Mouse (Mus musculus) layer of hippocampus, adult 11-12 months (tissue): ENCODE measurements around the gene Col28a1.

Source experiments
- DNase-seq: peaks from one replicate; pipeline ENCODE4 v3.0.0; 2022; ENCODE audit warnings: low spot score

Col28a1 gene

DNA sequence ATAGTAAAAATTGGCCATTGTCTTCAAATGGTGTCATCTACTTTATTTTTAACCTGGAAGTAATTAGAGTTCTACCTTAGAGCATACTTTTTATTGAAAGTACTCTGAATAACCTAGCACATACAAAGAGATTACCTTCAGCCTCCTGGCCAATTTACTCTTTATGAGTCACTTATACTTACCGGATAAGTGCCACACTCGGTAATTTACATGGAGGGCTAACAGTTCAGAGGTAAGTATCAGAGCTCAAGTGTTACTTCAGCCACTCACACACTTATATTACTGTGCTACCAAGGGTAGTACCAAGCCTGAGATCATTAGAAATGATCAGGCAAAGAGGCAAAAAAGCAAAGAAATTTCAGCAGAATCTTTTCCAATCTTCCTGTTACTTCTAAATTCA is 73.8 kb downstream of the Col28a1 start:
- no peak for DNase-seq

DNA sequence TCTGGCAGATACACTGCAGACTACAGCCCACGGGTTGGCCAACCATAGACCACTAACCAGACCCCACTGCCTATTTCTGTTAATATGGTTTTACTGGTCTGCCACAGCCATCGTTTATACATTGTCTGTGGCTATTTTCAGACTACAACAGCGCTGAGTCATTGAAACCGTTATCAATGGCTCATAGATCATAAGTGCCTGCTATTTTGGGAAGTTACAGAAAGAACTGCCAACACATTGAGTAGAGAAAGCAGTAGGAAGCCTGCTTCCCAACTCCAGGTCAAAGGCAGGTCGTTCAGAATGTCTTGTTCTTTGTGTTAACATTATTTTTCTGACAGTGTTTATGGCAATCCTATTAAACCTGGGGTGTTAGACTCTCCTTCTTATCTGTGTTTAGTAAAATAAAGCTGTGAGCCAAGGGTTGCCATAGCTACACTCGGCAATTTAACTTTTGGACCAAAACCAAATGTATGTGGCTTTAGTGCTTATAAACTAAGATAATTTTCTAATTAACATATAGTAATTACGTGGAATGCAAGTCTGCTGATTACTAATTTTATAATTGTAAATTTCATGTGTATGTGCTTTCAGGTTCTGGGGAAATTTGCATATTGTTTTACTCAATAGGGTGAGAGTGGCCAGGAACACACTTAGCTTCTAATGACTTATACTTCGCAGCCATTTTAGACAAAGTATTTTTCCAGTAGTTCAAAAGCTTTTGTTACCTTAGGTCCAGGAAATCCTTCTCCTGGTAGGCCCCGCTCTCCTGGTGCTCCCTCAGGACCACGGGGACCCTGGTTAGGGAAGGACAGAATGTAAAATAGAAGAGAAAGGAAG is 86.3 kb downstream of the Col28a1 start:
- DNase-seq, result no peak

DNA sequence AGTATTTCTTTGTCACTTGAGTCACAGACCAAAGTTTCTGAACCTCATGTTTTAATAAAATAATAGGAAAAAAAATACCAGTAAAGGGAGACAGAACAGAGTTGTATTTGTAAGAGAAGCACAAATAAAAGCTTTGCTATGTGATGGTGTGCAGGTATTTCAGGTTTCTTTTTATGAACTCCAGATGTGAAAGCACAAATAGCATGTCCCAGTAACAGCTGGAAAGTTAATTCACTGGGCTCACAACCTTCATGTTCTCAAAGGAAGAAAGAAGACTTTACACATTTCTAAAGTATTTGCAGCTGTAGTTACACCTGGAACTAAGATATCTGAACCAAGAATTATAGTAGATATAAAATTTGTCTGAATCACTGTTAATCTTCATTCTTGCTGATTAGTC is 91.2 kb downstream of the Col28a1 start:
- no peak for DNase-seq

DNA sequence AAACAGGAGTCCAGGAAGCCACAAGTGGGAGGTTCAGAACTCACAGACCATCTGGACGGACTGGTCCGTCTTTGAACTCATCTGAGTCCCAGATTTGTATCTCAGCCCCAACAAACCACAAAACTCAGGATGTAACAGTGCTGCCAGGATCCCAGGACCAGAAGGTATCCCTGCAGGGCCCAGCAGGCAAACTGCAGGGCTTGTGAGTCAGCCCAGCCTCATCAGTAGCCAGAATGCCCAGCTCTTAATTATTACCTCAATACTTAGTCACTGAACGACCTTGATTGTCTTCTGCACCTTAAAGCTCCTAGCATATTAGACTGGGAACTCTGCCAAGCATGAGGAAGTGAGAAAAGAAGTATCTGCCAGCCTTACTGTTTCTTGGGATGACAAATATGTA is 96.6 kb downstream of the Col28a1 start:
- no peak for DNase-seq

DNA sequence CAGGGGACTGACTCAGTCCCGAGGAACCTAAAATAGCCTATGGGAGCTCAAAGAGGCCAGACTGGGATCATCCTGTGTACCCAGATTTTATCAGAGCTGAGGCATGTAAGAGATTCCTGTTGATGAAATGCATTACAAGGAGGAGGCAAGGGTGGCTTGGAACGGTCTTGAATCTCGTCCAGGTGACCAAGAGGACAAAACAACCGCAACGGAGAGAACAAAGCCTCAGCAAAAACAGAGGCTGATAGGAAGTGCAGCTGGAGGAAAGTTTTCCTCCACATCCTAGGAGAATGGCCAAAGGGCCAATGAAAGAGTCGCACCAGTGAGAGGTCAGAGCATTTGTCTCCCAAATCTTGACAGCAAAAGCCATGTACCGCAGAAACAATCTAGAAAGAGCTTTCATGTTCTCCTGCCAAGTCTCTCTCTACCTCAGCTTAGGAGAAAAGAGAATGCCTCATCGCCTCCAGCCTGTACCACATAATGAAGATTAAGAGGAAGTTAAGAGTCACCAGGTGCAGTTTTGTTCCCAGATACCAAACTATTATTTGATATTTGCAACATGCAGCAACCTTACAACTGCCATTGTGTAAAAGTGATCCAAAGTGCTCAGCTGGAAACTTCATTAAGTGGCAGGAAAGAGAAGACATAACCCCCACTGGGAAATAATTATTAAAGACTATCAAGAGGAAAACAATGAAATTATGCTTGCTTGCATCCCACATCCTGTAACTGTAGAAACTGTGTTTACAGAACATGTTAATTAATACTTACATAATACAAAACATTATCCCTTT is 98.1 kb downstream of the Col28a1 start:
- no peak for DNase-seq

DNA sequence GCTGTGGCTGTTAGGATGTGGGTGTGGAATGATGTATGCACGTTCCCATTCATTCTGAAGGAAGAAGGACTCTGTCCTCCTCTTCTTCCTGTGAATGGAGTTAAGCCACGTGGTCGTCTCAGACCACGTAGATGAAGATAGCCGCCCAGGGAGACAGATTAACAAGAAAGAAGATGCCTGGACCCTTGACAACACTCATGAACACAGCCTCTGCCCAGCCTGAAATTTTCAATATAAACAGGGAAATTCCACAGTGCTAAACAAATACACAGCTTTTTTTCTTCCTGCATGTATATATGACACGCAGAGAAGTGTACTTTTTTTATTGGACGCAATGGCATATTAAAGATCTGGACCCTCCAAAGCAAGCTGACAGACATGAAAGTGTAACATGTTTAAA is 98.9 kb downstream of the Col28a1 start:
- DNase-seq, result no peak

DNA sequence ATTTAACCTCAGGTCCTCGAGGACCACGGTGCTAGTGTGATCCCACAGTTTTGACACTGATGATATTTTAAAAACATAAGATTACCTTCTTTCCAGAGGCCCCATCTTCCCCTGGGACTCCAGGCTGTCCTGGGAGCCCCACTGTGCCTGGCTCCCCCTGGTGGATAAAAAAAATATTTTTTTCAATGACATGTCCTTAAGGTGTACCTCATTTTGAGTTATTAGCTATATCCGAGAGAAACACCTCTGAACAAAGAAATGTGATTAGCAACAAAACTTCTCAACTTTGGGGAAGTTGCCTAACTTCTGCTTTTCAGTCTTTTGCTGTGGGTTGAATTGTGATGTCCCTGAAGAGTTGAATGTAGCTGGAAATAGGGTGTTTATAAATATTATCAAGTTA is 105.6 kb downstream of the Col28a1 start:
- peak; percentile 11 for DNase-seq

DNA sequence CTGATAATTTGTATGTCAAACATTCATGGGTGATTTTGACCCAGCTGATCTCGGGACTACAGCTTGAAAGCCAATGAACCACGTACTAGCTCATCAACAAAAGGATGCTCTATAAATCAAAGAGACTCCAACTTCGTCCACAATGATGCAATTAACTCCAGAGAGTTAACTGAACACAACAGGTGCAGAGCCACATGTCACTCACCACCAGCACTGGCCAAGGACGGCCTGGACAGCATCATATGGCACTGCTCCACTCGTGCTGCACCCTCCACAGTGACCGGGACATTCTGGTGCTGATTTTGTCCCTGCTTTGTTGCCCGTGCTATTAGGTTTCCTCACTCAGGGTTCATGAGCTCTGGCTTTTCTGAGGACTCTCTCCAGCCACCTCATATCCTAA is 107.6 kb downstream of the Col28a1 start:
- no peak for DNase-seq

DNA sequence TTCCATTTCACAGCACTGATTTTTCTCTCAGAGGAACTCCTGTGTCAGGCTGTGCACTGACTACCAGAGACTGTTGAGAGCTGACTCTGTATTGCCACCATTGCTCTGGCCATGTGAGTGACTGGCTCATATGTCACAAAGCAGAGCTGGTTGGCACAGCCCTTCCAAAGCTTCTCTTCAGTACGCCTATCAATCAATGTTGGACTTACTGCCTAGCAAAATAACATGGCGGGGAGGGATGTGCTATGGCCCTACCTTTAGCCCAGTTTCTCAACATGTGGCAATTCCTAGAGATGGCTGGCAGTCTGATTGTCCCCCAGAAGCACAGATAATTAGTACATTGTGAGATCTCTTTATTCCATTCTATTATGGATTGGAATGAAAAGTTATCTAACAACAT is 109.2 kb downstream of the Col28a1 start:
- DNase-seq, result no peak

DNA sequence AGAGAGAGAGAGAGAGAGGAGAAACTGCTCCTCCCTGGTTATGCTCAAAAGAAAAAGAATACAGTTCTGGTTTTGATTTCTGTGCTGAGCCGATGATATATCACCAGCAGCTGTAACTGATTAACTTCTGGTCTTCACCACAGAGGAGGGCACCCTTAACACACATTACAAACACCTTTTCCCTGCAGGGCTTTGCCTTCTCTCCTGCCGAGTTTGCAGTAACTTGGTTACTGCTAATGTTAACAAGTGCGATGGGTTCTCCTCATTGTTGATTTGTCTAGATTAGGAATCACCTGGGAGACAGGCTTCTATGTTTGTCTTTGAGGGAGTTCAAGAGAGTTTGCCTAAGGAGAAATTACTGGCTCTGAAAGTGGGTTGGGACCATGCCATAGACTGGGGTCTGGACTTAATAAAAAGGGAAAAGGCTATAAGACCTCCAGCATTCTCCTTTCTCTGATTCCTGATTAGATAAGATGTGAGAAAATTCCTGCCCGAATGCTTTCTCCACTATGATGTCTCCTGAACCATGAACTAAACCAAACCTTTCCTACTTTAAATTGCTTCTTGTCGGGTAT is 114.8 kb downstream of the Col28a1 start:
- no peak for DNase-seq

DNA sequence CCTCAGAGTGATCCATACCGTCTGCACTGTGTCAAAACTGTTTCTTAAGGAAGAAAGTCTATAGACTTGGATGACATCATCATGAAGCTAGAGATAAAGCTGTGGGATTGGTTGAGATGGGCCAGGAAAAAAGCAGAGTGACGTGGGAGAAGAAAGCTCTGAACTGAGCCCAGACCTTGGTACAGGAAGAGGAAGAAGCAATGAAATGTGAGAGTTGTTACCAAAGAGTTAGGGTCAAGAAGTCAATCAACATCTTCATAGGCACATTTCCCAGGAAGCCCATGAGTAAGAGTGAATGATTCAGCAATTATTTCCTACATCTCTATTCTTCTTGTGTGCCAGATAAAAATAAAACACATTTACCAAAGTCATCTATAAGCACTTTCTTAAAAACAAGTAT is 117.5 kb downstream of the Col28a1 start:
- DNase-seq, result no peak

DNA sequence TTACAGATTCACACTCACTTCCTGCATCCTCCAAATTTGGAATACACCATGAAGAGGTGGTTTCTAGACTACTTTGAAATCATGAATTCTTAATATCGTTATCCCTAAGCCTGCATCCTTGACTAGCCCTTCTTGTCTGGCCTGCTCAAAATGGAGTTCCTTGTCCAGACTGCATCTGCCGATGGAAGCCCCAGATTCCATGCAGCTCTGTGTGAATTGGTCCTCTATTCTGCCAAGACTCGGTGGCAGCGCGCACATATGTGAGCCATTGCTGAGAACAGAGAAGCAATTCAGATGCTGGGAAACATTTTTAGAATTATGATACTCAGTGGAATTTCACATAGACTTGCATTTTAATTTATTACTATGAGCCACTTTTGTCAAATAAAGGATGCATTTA is 123.4 kb downstream of the Col28a1 start:
- peak; percentile 6 for DNase-seq

DNA sequence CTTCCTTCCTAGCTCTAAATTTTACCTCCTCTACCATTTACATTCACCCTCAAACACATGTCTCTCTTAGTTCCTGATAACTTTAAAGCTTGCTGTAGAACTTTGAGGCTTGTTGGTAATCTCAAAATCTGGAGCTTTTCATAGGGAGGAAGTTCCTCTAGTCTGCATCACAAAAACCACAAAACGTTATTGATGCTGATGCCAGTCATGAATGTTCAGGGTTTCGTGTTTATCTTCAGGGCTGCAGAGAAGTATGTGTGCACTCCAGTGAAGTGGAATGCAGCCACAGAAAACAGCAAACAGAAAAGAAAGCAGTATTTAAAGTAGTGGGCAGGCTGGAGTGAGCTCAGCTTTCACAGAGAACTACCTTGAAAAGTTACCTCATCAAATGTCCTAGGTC is 124.0 kb downstream of the Col28a1 start:
- DNase-seq, result no peak

DNA sequence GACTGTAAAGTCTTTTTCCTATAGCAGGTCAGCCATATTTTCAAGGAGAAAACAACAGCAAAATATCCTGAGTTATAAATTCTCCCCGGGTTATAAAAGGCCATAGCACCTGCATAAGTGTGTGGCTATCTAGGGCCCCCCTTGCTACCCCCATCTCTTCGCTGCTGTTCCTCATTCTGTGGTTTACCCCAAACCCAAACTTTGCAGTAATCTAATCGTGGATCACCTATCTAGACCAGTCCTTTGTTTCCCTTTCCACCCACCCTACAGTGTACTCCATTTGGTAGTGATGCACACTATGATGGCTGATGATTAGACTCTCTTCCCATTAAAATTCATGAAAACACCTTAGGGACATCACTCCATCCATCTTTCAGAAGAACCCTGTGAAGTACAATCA is 125.3 kb downstream of the Col28a1 start:
- no peak for DNase-seq

DNA sequence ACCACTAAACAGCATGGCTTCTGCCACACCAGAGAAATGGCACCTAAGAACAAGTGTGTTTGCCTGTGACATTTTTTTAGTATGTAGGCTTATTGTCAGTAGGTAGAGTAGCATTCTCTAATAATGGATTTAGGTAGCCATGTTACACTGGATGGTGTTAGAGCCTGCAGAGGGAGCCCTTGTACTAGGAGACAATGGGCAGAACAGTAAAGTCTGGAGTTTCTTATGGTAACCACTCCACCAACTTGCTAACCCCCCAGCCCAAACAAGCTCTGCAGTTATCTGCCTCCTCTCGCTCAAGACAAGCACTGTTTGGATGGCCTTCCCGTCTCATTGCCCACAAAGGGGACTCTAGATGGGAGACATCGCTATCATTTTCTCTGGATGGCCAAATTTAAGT is 126.2 kb downstream of the Col28a1 start:
- peak; percentile 48 for DNase-seq

DNA sequence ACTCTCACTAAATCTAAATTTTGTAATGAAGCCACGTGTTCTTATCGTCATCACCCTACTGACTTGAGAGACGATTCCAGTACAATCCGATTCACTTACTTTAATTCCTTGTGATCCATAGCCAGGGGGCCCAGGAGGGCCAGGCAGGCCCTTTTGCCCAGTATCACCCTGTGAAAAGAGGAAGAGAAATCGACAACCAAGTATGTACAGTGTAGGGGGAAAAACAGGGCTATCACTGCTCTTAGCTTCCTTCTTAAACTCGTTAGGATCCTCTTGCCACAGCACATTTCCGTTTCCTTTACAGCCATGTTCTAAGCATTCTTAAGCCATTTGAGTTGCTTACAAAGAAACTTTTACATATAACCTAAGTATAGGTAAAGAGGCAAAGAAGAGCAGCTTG is 133.2 kb downstream of the Col28a1 start:
- DNase-seq, result no peak

DNA sequence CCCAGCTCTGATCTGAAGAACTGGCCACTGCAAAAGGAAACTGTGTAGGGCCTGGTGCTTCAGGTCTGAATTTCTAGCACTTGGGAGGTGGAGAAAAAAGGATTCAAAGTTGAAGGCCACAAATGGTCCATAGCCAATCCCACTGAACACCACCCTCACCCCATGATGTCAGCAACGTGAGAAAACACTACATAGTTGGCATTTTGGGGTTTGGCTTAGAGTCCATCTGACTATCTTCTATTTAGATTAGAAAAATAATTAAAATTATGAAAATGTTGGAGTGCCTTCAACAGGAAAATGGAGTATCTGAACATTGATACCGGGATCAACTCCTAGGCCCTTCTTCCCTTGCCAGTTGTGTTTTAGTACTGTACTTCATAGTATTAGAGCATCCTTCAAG is 144.2 kb downstream of the Col28a1 start:
- no peak for DNase-seq

DNA sequence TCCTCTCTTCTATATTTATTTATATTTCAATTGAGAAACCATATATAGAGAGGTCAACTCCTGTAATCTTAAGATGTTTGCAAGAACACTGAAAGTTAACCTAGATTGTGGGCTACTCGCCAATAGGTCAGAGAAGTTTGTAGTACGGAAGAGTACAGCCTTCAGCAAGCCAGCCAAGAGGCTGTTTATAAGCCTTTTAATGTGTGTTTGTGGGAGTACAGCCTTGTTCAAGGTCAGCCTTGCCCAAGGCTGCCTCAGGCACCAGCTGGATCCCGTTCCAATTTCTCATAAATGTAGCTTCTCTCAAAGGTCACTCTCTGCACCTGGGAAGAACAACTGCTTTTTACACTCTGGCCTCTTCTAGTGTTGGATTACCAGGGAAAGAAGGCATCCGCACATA is 146.0 kb downstream of the Col28a1 start:
- no peak for DNase-seq

DNA sequence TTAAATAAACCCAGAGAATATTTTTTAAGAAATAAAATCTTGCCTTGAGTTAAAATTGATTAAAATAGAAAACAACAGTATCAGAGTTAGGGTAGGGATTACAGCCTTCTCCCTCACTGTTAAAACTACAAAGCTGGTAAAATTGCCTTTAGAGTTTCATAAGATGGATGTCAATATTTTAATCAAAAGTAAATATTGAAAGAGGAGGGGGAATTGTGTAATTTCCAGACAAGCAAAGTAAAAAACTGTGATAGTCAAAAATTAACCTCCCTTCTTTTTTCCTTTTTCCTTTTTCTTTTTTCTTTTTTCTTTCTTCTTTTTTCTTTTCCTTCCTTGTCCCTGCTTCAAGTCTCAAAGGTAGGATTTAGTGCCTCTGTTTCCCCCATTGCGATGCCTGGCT is 146.6 kb downstream of the Col28a1 start:
- no peak for DNase-seq

DNA sequence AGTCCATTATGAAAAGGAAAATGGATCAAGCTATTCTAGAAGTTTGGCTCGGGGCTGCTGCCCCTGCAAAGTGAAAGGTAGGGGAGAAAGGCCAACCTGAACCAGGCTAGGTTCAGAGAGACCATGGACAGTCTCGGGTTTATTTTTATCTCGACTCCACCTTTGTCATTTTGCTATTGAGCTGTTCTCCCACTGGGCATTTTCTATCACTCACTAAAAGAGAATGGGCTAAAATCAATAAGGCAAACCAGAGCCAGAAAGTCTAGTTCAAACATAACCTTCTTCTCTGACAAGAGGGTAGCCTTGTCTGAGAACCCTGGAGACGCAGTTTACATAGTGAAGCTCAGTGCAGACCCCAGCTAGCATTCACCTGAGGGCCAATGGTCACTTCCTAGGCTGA is 163.7 kb downstream of the Col28a1 start:
- DNase-seq, result no peak

DNA sequence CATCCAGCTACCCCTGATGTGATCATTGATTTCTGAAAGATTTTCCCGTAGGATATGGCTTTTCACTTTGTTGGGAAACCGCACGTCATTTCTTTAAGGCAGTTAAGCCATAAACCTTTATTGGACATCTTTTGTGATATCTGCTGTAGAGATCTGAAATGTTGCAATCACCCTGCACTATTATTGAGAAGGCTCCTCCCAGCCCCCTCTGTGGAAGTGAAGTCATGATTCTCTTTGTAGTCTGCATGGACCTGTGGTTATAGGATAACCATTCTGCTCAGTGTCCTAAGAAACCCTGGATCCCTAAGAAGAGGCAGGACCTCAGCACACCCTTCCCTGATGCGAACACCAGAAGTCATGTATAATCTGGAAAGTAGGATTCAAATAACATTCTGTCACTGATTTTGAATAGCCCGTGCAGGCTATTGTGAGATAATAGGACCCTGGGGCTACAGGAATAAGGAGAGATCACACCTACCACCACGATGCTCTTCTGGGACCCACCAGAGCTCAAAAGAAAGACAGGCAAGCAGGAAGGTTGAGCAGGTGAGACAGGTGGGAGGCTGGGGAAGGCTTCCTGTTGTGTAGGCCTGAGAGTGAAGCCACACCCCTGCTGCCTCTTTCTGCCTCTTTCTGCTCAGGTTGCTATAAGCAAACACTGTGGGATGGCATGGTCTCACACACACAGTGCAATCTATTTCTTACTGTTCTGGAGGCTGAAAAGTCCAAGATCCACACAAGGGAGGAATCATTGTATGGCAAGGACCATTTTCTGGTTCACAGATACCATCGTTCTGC is 166.9 kb downstream of the Col28a1 start:
- DNase-seq, result no peak

DNA sequence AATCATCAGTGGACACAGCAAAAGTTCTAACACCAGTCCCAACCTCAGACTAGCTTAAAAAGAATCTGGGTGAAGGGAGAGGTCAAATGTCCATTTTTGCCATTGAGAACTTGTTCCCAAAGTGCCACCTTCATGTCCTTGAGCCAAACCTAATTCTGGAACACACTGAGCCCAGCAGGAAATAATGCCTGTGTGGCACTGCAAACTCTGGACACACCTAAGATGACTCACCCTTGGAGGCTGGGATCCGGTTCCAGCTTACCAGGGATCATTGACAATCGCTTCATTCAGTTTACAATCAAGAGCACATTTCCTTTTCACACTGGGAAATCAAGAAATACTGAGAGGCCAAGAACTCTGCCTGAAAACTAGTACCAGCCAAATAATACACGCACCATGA is 168.9 kb downstream of the Col28a1 start:
- no peak for DNase-seq
